Mouse (Mus musculus) lung, postnatal 0 days (tissue): ENCODE results near the gene Zfp64. TPM values are rescaled to one million over a fixed set of nuclear protein-coding genes. Genes with fewer than 3 reads are reported as not detected.
A peak's percentile ranks its signal among the peaks of the same experiment; 100 is the strongest.

ENCODE experiments used
- ATAC-seq: fragments of 200-750 bp; cut with Nextera tagmentation; 2 replicates; pipeline ENCODE4 v1.8.0; 2017; ENCODE audit warnings: moderate library complexity
- DNase-seq: peaks from one replicate; pipeline ENCODE4 v3.0.0-alpha.2; 2016; ENCODE audit warnings: low spot score
- H3K27ac ChIP-seq: fragments of 300-500 bp; sonication (generic); 2 replicates; pipeline ENCODE4 v1.5.1; 2014; ENCODE audit warnings: antibody characterized with exemption, mild to moderate bottlenecking, low read length, mixed read lengths
- H3K27me3 ChIP-seq: fragments of 300-500 bp; sonication (generic); replicated peaks from 2 replicates; pipeline ENCODE4 v1.6.1; 2014; ENCODE audit warnings: low read length, mixed read lengths; ENCODE audit not compliant: insufficient read depth
- H3K36me3 ChIP-seq: fragments of 300-500 bp; sonication (generic); 2 replicates; pipeline ENCODE4 v1.6.1; 2014; ENCODE audit warnings: low read length, mixed read lengths; ENCODE audit not compliant: insufficient read depth
- H3K4me1 ChIP-seq: fragments of 300-500 bp; sonication (generic); 2 replicates; pipeline ENCODE4 v1.6.1; 2014; ENCODE audit warnings: antibody characterized with exemption, low read depth, low read length, mixed read lengths; ENCODE audit not compliant: insufficient read depth
- H3K4me2 ChIP-seq: fragments of 300-500 bp; sonication (generic); replicated peaks from 2 replicates; pipeline ENCODE4 v1.6.1; 2014; ENCODE audit warnings: low read depth, mild to moderate bottlenecking, low read length, moderate library complexity, mixed read lengths
- H3K4me3 ChIP-seq: fragments of 300-500 bp; sonication (generic); 2 replicates; pipeline ENCODE4 v1.5.1; 2014; ENCODE audit warnings: low read depth, low read length
- H3K9ac ChIP-seq: fragments of 300-500 bp; sonication (generic); replicated peaks from 2 replicates; pipeline ENCODE4 v1.6.1; 2014; ENCODE audit warnings: low read depth, mild to moderate bottlenecking
- H3K9me3 ChIP-seq: fragments of 300-500 bp; sonication (generic); 2 replicates; pipeline ENCODE4 v1.6.1; 2016; ENCODE audit warnings: low read length, mixed read lengths
- CTCF ChIP-seq: IDR thresholded peaks from 2 replicates; pipeline ENCODE4 v1.5.1; 2016; ENCODE audit warnings: antibody characterized with exemption, mild to moderate bottlenecking
- EP300 ChIP-seq: IDR thresholded peaks from 2 replicates; pipeline ENCODE4 v1.6.1; 2016; ENCODE audit warnings: antibody characterized with exemption, mild to moderate bottlenecking, control low read depth
- WGBS: fragments of 180-500 bp; shearing (Covaris S2); extraction: QIAGEN DNeasy Blood & Tissue Kit; methylation state at CpG from one replicate; pipeline ENCODE4 v1.1.7; 2014; 5-methylcytosine and 5-hydroxymethylcytosine counted together
- polyA plus RNA-seq: library from polyadenylated mRNA; unstranded; fragments of >200 nt; fragmentation: Nextera tagmentation; extraction: Ambion mirVana; gene quantifications from 2 replicates; pipeline ENCODE4 v1.2.1, GENCODE M21; 2015

Gene Zfp64
- polyA plus RNA-seq, 1 experiment from 2014 or later = 15.8 TPM

DNA sequence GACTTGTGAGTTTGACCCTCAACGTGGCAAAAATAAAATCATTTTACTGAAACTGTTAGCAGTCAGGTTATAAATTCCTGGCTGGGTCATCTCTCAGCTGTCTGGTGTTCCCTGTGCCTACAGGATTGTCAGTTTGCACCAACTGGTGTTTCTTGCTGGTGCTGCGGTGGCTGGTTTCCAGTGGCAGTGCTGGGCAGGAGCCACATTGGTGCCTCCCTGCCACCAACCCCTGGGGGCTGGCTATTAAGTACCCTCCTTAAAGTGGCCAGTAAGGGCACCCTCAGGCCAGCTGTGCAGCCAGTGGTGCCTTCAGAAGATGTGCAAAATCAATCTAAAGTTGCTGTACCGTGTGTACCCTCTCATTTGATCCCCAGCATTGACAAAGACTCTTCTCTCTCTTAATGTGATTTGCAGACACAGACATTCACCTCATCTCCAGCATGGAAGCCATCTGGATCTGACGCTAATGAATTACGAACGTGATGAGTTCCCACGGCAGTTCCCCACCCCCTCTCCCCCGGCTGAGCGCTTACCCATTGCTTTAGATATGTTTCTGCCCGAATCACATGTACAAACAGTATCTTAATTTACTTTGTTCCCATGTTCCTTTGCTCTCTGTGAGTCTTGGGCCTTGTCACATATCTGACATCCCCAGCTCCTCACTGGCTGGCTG, 16.0 kb downstream of the Zfp64 start:
- WGBS = 84% methylated on average over 10 of the region's 10 CpGs
- H3K9me3 ChIP-seq = no peaks in the 10 kb centered on the region
- no peak overlapping the region for H3K4me2 ChIP-seq
- H3K27me3 ChIP-seq = no peaks in the 10 kb centered on the region
- H3K36me3 ChIP-seq = peaks cover 29% of the 10 kb centered on the region; the same call in 1 of the 2 replicates
- no peaks in the 10 kb centered on the region for H3K4me1 ChIP-seq
- TF ChIP-seq CTCF = no peak
- TF ChIP-seq EP300 = no peak
- H3K27ac ChIP-seq = no peak overlapping the region
- DNase-seq (no peak), ATAC-seq (no peak)
- no peak overlapping the region for H3K9ac ChIP-seq
- H3K4me3 ChIP-seq = no peak overlapping the region

DNA sequence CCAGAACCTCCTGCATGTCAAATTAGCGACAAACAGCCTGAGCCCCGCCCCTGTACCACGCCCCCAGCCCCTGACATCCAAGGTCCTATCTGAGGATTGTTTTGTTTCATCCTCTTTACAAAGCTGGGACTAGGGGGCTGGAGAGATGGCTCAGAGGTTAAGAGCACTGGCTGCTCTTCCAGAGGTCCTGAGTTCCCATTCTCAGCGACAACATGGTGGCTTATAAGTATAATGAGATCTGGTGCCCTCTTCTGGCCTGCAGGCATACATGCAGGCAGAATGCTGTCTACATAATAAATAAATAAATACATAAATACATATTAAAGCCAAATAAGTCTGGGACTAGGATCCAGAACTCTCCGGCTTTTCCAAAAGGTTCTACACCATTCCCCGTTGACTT, 18.5 kb downstream of the Zfp64 start:
- no peak overlapping the region for H3K9ac ChIP-seq
- ATAC-seq (no peak), DNase-seq (no peak)
- H3K4me2 ChIP-seq = no peak overlapping the region
- TF ChIP-seq CTCF = peak; percentile 32
- no peak for TF ChIP-seq EP300
- H3K36me3 ChIP-seq = peaks cover 30% of the 10 kb centered on the region; the same call in 1 of the 2 replicates
- no peak overlapping the region for H3K27ac ChIP-seq
- 94% methylated on average over 6 of the region's 6 CpGs for WGBS
- H3K9me3 ChIP-seq = no peaks in the 10 kb centered on the region
- no peaks in the 10 kb centered on the region for H3K4me1 ChIP-seq
- no peaks in the 10 kb centered on the region for H3K27me3 ChIP-seq
- H3K4me3 ChIP-seq = no peak overlapping the region

DNA sequence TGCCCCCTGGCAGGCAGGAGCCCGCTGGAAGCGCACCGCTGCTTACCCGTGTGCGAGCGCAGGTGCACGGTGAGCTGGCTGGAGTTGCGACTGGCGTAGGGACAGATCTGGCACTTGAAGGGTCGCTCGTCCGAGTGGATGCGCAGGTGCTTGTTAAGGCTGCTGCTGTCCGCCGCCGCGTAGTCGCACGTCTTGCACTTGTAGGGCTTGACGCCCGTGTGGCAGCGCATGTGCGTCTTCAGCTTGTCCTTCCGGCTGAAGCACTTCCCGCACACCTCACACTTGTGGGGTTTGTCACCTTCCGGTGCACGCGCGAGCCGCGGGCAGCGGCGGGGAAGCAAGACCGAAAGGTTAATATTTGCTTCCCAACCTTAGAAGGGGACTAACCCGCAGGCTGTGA, 20.2 kb downstream of the Zfp64 start:
- no peak overlapping the region for H3K4me3 ChIP-seq
- ATAC-seq (no peak), DNase-seq (no peak)
- no peak overlapping the region for H3K9ac ChIP-seq
- no peaks in the 10 kb centered on the region for H3K9me3 ChIP-seq
- H3K36me3 ChIP-seq = peaks cover 27% of the 10 kb centered on the region; the same call in 1 of the 2 replicates
- 85% methylated on average over 28 of the region's 35 CpGs for WGBS
- no peak for TF ChIP-seq EP300
- no peak for TF ChIP-seq CTCF
- H3K4me2 ChIP-seq = no peak overlapping the region
- H3K27me3 ChIP-seq = no peaks in the 10 kb centered on the region
- H3K4me1 ChIP-seq = no peaks in the 10 kb centered on the region
- H3K27ac ChIP-seq = no peak overlapping the region

DNA sequence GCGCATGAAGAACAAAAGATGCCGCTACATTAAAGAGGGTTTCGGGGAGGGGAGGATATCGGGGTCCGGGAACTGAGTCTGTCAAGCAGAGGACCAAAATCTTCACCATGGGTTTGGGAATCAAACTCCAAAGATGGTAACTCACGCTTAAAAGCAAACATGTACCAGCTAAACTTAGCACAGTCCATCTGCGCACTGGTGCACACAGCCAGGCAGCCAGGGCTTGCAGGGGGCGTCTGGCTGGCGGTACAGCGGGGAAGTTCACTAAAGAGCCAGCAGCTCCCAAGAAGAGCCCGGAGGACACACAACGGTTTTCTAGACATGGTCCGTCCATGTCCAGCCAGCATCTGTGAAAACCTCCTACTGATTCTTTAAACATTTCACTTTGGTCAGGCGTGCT, 23.7 kb downstream of the Zfp64 start:
- no peak for ATAC-seq
- Histone ChIP-seq H3K4me2 (no peak overlapping the region), H3K4me3 (no peak overlapping the region), H3K36me3 (peaks cover 16% of the 10 kb centered on the region; the same call in 1 of the 2 replicates), H3K27ac (no peak overlapping the region), H3K4me1 (no peaks in the 10 kb centered on the region), H3K9ac (no peak overlapping the region), H3K27me3 (no peaks in the 10 kb centered on the region), H3K9me3 (no peaks in the 10 kb centered on the region)
- 97% methylated on average over 14 of the region's 14 CpGs for WGBS
- TF ChIP-seq CTCF = no peak
- TF ChIP-seq EP300 = no peak
- no peak for DNase-seq

DNA sequence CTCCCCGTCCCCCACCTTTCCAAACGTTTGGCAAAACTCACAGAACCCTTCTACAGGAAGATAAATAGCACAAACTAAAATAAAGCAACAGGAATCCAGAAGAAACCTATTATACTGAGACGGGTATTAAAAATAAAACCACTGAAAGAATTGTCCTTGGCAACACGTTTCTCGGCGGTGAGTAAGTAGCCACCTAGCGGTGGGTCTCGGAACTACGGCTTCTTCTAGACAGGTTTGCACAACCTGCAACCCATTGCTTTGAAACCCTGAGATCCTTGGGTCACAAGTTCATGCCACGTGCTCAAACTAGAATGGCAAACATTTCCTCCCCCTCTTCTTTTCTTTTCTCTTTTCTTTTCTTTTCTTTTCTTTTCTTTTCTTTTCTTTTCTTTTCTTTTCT, 25.7 kb downstream of the Zfp64 start:
- 22% methylated on average over 10 of the region's 10 CpGs for whole genome bisulfite sequencing
- H3K9ac ChIP-seq = no peak overlapping the region
- ATAC-seq (no peak), DNase-seq (peak; percentile 51)
- TF ChIP-seq EP300 (no peak), CTCF (peak; percentile 77)
- H3K4me3 ChIP-seq = no peak overlapping the region
- peaks cover 23% of the 10 kb centered on the region for H3K36me3 ChIP-seq
- H3K4me1 ChIP-seq = no peaks in the 10 kb centered on the region
- no peak overlapping the region for H3K4me2 ChIP-seq
- H3K27ac ChIP-seq = no peak overlapping the region
- no peaks in the 10 kb centered on the region for H3K27me3 ChIP-seq
- no peaks in the 10 kb centered on the region for H3K9me3 ChIP-seq

DNA sequence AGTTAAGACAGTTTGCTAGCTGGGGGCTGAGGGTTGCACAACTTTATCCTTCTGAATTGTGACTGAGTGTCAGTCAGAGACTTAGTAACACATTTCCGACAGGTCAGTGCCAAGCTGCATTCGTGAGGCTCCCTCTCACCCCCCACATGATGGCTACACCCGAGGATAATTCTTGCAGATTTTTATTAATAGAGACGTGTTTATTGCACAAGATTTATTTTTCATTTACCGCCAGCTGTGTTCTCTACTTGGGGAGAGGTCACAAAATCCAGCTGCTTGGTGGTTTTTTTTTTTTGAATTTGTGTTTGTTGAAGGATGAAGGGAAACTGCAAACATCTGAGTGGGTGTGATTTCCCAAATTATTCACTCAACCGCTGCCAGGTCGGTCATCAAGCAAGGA, 28.0 kb downstream of the Zfp64 start:
- H3K4me1 ChIP-seq = no peaks in the 10 kb centered on the region
- peaks cover 14% of the 10 kb centered on the region for H3K36me3 ChIP-seq
- DNase-seq = peak; percentile 73
- H3K27ac ChIP-seq = no peak overlapping the region
- H3K9me3 ChIP-seq = no peaks in the 10 kb centered on the region
- H3K4me2 ChIP-seq = no peak overlapping the region
- no peak overlapping the region for H3K4me3 ChIP-seq
- TF ChIP-seq CTCF (no peak), EP300 (no peak)
- peak; percentile 59 for ATAC-seq
- WGBS = 66% methylated on average over 7 of the region's 7 CpGs
- no peaks in the 10 kb centered on the region for H3K27me3 ChIP-seq
- no peak overlapping the region for H3K9ac ChIP-seq
